Mouse (Mus musculus) liver, embryonic 15.5 days (tissue): ENCODE data around the gene Cwc27. TPM values are rescaled to one million over a fixed set of nuclear protein-coding genes. Genes with fewer than 3 reads are reported as not detected.

Experiments used
- ATAC-seq: fragments of 200-750 bp; cut with Nextera tagmentation; 2 replicates; pipeline ENCODE4 v1.8.0; 2017; ENCODE audit warnings: moderate number of reproducible peaks, mild to moderate bottlenecking, moderate library complexity; ENCODE audit not compliant: insufficient read depth
- H3K27ac ChIP-seq: fragments of 300-500 bp; sonication (generic); replicated peaks from 2 replicates; pipeline ENCODE4 v1.5.1; 2015; ENCODE audit warnings: mild to moderate bottlenecking, inconsistent platforms
- H3K27me3 ChIP-seq: fragments of 300-500 bp; sonication (generic); 2 replicates; pipeline ENCODE4 v1.6.1; 2015; ENCODE audit warnings: mild to moderate bottlenecking, inconsistent platforms
- H3K36me3 ChIP-seq: fragments of 300-500 bp; sonication (generic); replicated peaks from 2 replicates; pipeline ENCODE4 v1.6.1; 2015; ENCODE audit warnings: moderate library complexity, mild to moderate bottlenecking, inconsistent platforms
- H3K4me1 ChIP-seq: fragments of 300-500 bp; sonication (generic); replicated peaks from 2 replicates; pipeline ENCODE4 v1.6.1; 2015; ENCODE audit warnings: inconsistent platforms
- H3K4me2 ChIP-seq: fragments of 300-500 bp; sonication (generic); 2 replicates; pipeline ENCODE4 v1.6.1; 2015; ENCODE audit warnings: moderate library complexity, mild to moderate bottlenecking, inconsistent platforms
- H3K4me3 ChIP-seq: fragments of 300-500 bp; sonication (generic); replicated peaks from 2 replicates; pipeline ENCODE4 v1.5.1; 2015; ENCODE audit warnings: mild to moderate bottlenecking, inconsistent platforms
- H3K9ac ChIP-seq: fragments of 300-500 bp; sonication (generic); 2 replicates; pipeline ENCODE4 v1.6.1; 2015; ENCODE audit warnings: moderate library complexity, mild to moderate bottlenecking, inconsistent platforms
- H3K9me3 ChIP-seq: fragments of 300-500 bp; sonication (generic); replicated peaks from 2 replicates; pipeline ENCODE4 v1.6.1; 2016; ENCODE audit warnings: inconsistent platforms
- WGBS: fragments of 180-500 bp; shearing (Covaris S2); methylation state at CpG from one replicate; pipeline ENCODE4 v1.1.7; 2015; ENCODE audit warnings: mixed read lengths; ENCODE audit not compliant: insufficient replicate concordance; 5-methylcytosine and 5-hydroxymethylcytosine counted together
- polyA plus RNA-seq: library from polyadenylated mRNA; unstranded; fragments of >200 nt; fragmentation: Nextera tagmentation; extraction: Ambion mirVana; gene quantifications from 2 replicates; pipeline ENCODE4 v1.2.1, GENCODE M21; 2015

The Cwc27 gene
- polyA plus RNA-seq, 1 experiment from 2014 or later = 8.3 TPM

- Histone ChIP-seq H3K27me3 (no peaks in the 10 kb centered on the region), H3K36me3 (no peaks in the 10 kb centered on the region), H3K9ac (no peak overlapping the region), H3K4me1 (0 out of 2 replicates have a peak, but pooled peaks cover 11% of the 10 kb centered on the region), H3K27ac (peak overlapping the region; percentile 83), H3K4me3 (no peak overlapping the region), H3K9me3 (no peaks in the 10 kb centered on the region), H3K4me2 (no peak overlapping the region)
- 68% methylated on average over 5 of the region's 5 CpGs for WGBS
- ATAC-seq = peak; percentile 75
Observed at GRCm38 (mm10) chr13:104640694-104641454, 176.1 kb downstream of the Cwc27 start.

- Histone ChIP-seq H3K27me3 (no peaks in the 10 kb centered on the region), H3K4me2 (no peak overlapping the region), H3K4me1 (0 out of 2 replicates have a peak, but pooled peaks cover 11% of the 10 kb centered on the region), H3K9me3 (no peaks in the 10 kb centered on the region), H3K27ac (peak overlapping the region; percentile 60), H3K9ac (no peak overlapping the region), H3K36me3 (no peaks in the 10 kb centered on the region), H3K4me3 (no peak overlapping the region)
- peak; percentile 51 for ATAC-seq
- 61% methylated on average over 3 of the region's 3 CpGs for WGBS
Observed at GRCm38 (mm10) chr13:104638988-104639387, 178.0 kb downstream of the Cwc27 start.

GRCm38 (mm10) chr13:104635965-104636462 is 180.9 kb downstream of the Cwc27 start:
- Histone ChIP-seq H3K9ac (no peak overlapping the region), H3K9me3 (no peaks in the 10 kb centered on the region), H3K27ac (peak overlapping the region; percentile 48; the same call in 1 of the 2 replicates), H3K4me3 (no peak overlapping the region), H3K4me2 (no peak overlapping the region), H3K27me3 (no peaks in the 10 kb centered on the region), H3K4me1 (peaks cover 17% of the 10 kb centered on the region), H3K36me3 (no peaks in the 10 kb centered on the region)
- 65% methylated on average over 6 of the region's 6 CpGs for WGBS
- ATAC-seq = peak; percentile 57

- Histone ChIP-seq H3K9ac (no peak overlapping the region), H3K9me3 (no peaks in the 10 kb centered on the region), H3K4me2 (no peak overlapping the region), H3K27ac (no peak overlapping the region), H3K4me3 (no peak overlapping the region), H3K36me3 (no peaks in the 10 kb centered on the region), H3K4me1 (peaks cover 8% of the 10 kb centered on the region), H3K27me3 (no peaks in the 10 kb centered on the region)
- 66% methylated on average over 2 of the region's 2 CpGs for WGBS
- no peak for ATAC-seq
Observed at GRCm38 (mm10) chr13:104634708-104635107, 182.2 kb downstream of the Cwc27 start.

GRCm38 (mm10) chr13:104632427-104633167 is 184.3 kb downstream of the Cwc27 start:
- ATAC-seq = no peak
- Histone ChIP-seq H3K9me3 (no peaks in the 10 kb centered on the region), H3K27me3 (no peaks in the 10 kb centered on the region), H3K9ac (no peak overlapping the region), H3K27ac (no peak overlapping the region), H3K4me2 (no peak overlapping the region), H3K4me1 (peaks cover 12% of the 10 kb centered on the region), H3K36me3 (no peaks in the 10 kb centered on the region), H3K4me3 (no peak overlapping the region)
- WGBS = 36% methylated on average over 7 of the region's 7 CpGs

- WGBS = 71% methylated on average over 7 of the region's 7 CpGs
- Histone ChIP-seq H3K9me3 (no peaks in the 10 kb centered on the region), H3K9ac (no peak overlapping the region), H3K4me2 (no peak overlapping the region), H3K27ac (no peak overlapping the region), H3K4me1 (peaks cover 19% of the 10 kb centered on the region), H3K36me3 (no peaks in the 10 kb centered on the region), H3K27me3 (no peaks in the 10 kb centered on the region), H3K4me3 (no peak overlapping the region)
- no peak for ATAC-seq
Observed at GRCm38 (mm10) chr13:104631621-104632205, 185.2 kb downstream of the Cwc27 start.

- no peak overlapping the region for H3K9ac ChIP-seq
- WGBS = 75% methylated on average over 5 of the region's 5 CpGs
- peaks cover 19% of the 10 kb centered on the region for H3K4me1 ChIP-seq
- H3K4me3 ChIP-seq = no peak overlapping the region
- no peak for ATAC-seq
- H3K36me3 ChIP-seq = no peaks in the 10 kb centered on the region
- no peaks in the 10 kb centered on the region for H3K27me3 ChIP-seq
- no peaks in the 10 kb centered on the region for H3K9me3 ChIP-seq
- H3K4me2 ChIP-seq = no peak overlapping the region
- H3K27ac ChIP-seq = no peak overlapping the region
Observed at GRCm38 (mm10) chr13:104630808-104631207, 186.1 kb downstream of the Cwc27 start.

- Histone ChIP-seq H3K4me1 (peaks cover 19% of the 10 kb centered on the region), H3K36me3 (no peaks in the 10 kb centered on the region), H3K27ac (no peak overlapping the region), H3K4me3 (no peak overlapping the region), H3K9ac (no peak overlapping the region), H3K9me3 (no peaks in the 10 kb centered on the region), H3K27me3 (no peaks in the 10 kb centered on the region), H3K4me2 (no peak overlapping the region)
- 75% methylated on average over 11 of the region's 11 CpGs for WGBS
- ATAC-seq = no peak
Observed at GRCm38 (mm10) chr13:104629621-104630020, 187.3 kb downstream of the Cwc27 start.

GRCm38 (mm10) chr13:104628019-104628418 is 188.9 kb downstream of the Cwc27 start:
- H3K4me3 ChIP-seq = no peak overlapping the region
- H3K4me1 ChIP-seq = peaks cover 19% of the 10 kb centered on the region
- 75% methylated on average over 4 of the region's 4 CpGs for WGBS
- ATAC-seq = no peak
- H3K27ac ChIP-seq = no peak overlapping the region
- H3K36me3 ChIP-seq = no peaks in the 10 kb centered on the region
- no peaks in the 10 kb centered on the region for H3K27me3 ChIP-seq
- no peaks in the 10 kb centered on the region for H3K9me3 ChIP-seq
- no peak overlapping the region for H3K9ac ChIP-seq
- no peak overlapping the region for H3K4me2 ChIP-seq

- no peak overlapping the region for H3K27ac ChIP-seq
- peak; percentile 76 for ATAC-seq
- no peak overlapping the region for H3K4me2 ChIP-seq
- no peaks in the 10 kb centered on the region for H3K36me3 ChIP-seq
- no peaks in the 10 kb centered on the region for H3K27me3 ChIP-seq
- H3K9me3 ChIP-seq = no peaks in the 10 kb centered on the region
- H3K4me3 ChIP-seq = no peak overlapping the region
- WGBS = 46% methylated on average over 11 of the region's 11 CpGs
- no peak overlapping the region for H3K9ac ChIP-seq
- H3K4me1 ChIP-seq = peaks cover 13% of the 10 kb centered on the region
Observed at GRCm38 (mm10) chr13:104627169-104627909, 189.6 kb downstream of the Cwc27 start.
